Mouse (Mus musculus) erythroblast, embryonic 14.5 days (primary cell): ENCODE measurements at regions not wholly inside any gene's neighbourhood (a gene's known extent, or its start where the extent isn't known, plus 50 kb on each side); places are given as distances from the start of the nearest gene placed in this dataset.

Source experiments
- GATA1 ChIP-seq: IDR thresholded peaks from 2 replicates; pipeline ENCODE4 v1.6.1; 2012; ENCODE audit warnings: low read length, inconsistent platforms, mixed read lengths
- TAL1 ChIP-seq: IDR thresholded peaks from 3 replicates; pipeline ENCODE4 v1.6.1; 2012; ENCODE audit warnings: low read length, inconsistent platforms, mixed read lengths

DNA sequence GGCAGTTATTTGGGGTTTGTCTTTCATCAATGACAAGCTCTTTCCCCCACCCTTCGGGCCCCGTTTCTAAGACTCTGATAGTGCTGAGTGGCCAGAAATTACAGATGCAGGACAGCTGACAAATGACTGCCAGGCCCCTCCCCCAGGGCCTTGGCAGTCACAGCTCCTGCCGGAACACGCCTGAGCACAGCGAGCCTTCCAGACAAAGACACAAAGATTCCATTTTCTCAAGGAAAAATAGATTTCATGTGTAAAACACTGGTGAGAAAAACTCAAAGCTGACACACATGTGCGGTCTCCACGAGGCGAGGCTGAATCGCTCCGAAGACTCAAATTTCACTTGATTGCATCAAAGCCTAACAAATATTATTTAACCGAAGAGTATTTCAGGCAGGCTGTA is 247.6 kb downstream of the Ptprc start:
- no peak for TF ChIP-seq TAL1
- TF ChIP-seq GATA1 = no peak
